Mouse (Mus musculus) neutrophil, adult 5-6 weeks (primary cell): Measurements from ENCODE around the gene Prkn. TPM values are rescaled to one million over a fixed set of nuclear protein-coding genes. Genes with fewer than 3 reads are reported as not detected.

Source experiments
- ATAC-seq: fragments of 151-379, 151-347 bp; 2 replicates; pipeline ENCODE4 v1.8.0; 2017; ENCODE audit warnings: mild to moderate bottlenecking, moderate TSS enrichment; ENCODE audit not compliant: insufficient number of reproducible peaks, poor library complexity, low FRiP score, severe bottlenecking; ENCODE audit errors: extremely low read depth
- total RNA-seq: library from RNA; stranded (forward); fragments of 200-1000 nt; gene quantifications from 2 replicates; pipeline ENCODE4 v1.2.3, GENCODE M21; 2017

Prkn gene
- total RNA-seq, 1 experiment from 2014 or later: 0.12 TPM

DNA sequence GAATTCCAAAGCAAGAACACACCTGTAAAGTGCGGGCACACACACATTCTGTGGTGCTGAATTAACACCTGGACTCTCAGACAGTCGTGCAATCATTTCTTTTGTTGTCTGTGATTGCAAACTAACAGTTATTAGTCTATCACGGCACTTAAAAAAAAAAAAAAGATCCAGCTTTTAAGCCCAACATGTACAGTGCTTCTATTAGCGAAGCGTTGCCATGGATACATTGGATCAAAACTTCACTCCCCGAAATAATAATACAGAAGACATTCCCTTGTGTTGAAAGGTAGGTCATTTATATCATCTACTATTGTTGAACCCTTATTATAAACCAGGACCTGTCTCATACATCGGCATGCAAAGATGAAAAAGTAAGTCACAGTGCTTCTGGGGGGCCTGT, 1060.1 kb downstream of the Prkn start:
- ATAC-seq: no peak

DNA sequence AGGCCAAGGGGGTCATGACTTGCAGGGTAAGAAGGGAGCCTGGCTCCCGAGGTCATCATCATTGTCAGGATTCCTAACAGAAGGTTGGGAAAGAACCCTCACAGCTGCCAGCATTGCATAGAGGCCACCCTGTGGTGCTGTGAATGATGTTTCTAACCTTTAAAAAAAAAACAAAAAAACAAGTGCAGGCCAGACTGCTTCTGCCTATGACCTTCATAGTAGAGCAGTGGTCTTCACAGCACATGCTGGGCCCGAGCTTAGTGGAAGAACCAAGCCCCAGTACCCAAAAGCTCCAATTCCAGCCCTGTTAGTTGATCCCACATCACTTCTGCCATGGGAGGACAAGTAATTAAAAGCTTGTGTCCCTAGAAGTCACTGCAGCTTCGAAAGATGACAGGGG, 1061.5 kb downstream of the Prkn start:
- ATAC-seq: no peak

GRCm38 (mm10) chr17:11903001-11903400, 1062.8 kb downstream of the Prkn start:
- no peak for ATAC-seq

GRCm38 (mm10) chr17:11910668-11911398, 1070.6 kb downstream of the Prkn start:
- ATAC-seq: no peak

GRCm38 (mm10) chr17:11912136-11912535, 1072.0 kb downstream of the Prkn start:
- ATAC-seq: no peak

DNA sequence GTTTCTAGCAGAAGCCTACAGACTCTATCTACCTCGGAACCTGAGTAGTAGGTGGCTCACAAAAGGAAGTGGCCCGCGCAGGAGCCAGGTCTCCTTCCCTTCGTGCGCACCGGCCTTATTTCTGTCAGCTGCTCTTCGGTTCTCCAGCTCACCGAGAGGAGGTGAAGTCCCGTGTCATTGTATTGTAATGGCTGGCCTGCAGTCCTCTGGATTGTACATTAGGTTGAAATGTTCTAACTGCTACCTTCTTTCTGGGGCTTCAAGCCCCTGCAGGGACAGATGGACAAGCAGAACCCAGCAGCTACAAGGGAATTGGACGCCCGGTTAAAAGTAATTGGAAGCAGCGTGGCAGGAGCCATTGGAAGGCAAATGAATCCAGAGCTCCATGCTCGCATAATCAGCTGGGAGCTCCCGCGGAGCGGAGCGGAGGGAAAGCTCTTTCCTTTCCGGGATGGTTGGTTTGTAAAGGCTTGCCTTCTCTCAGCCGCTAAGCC, 1072.7 kb downstream of the Prkn start:
- no peak for ATAC-seq

- no peak for ATAC-seq
These were observed 1073.4 kb downstream of the Prkn start for GRCm38 (mm10) chr17:11913620-11914019.

- no peak for ATAC-seq
These were observed 1074.3 kb downstream of the Prkn start for GRCm38 (mm10) chr17:11914451-11914850.

DNA sequence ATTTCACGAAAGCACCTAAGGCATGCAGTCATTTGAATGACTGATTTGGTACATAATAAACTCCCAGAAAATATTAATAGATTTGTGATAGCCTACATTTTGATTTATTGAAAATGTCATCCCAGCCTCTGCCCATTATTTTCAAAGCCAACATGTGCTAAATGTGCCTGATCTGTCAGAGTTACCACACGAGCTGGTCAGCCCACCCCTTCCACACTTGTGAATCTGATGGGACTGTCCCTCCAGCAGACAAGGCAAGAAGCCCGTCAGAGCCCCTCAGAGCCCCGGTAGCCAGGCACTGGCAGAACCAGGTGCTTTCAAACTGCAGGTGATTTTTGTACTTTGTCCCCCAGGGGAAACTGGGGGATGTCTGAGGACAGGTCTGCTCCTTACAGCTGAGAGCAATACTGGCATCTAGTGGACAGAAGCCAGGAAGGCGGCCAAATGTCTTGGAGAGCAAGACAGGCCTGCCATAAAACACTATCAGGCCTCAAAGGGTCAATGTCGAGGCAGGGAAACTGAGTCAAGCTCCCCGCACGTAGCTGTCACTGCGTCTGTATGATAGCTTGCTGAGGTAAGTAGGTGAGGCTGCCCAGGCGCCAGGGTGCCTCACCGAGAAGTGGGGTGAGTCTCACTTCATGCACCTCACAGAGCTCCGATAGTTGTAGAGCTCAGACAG, 1078.1 kb downstream of the Prkn start:
- no peak for ATAC-seq

- ATAC-seq: no peak
These were observed 1079.4 kb downstream of the Prkn start for GRCm38 (mm10) chr17:11919581-11919980.

GRCm38 (mm10) chr17:11921026-11921425, 1080.8 kb downstream of the Prkn start:
- ATAC-seq: no peak

DNA sequence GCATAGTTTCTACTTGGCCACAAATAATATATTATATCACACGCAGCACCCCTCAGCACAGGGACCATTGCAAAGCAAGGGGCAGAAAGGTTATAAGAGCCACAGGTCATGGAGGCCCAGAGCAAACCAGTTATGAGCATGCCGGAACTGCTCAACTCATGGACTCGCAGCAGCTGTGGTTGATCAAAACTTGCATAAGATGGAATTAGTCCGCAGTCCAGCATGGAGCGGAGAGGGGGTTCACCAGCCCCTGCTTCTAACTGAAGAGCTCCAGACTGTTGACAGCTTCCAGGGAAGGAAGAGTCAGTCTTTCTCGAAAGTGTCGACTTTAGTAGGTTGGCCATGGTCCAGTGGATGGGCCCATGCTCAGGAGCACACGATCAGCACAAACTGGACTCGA, 1083.8 kb downstream of the Prkn start:
- ATAC-seq: no peak

DNA sequence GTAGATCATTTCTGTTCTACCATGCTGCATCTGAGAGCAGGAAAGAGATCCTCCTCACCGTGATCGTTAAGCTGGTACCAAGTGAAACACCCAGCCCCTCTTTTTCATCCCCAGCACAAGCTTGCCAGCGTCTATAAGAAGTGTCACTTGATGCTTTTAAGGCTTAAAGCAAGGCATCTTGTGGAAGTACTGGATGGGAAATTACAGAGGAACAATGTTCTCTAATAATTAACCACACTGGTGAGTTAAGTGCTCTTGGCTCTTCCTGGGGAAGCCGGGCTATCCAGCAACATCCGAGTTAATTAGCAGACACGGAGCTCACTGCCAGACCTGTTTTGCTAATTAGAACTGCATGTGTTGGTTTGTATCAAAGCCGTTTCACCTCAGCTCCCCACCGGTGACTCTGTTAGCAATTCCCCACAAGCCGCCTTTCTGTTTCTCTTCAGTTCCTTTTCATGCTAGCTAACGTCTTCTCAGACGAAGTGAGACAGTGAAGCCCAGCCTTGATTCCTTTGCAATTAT, 1086.7 kb downstream of the Prkn start:
- ATAC-seq: no peak

DNA sequence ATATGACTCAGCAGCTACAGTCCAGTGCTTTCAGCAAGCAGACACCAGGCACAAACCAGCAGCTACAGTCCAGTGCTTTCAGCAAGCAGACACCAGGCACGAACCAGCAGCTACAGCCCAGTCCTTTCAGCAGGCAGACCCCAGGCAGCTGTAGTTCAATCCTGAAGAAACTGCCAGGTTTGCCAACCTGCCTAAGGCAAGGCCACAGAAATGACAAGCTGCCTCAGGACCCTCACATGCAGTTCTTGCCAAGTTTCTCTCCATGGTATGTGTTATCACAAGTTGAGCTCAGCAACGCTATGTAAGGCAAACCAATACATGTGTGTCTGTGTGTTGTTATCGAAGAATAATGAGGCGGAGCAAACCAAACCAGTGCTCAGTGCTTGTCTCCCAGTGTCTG, 1091.5 kb downstream of the Prkn start:
- ATAC-seq: no peak

DNA sequence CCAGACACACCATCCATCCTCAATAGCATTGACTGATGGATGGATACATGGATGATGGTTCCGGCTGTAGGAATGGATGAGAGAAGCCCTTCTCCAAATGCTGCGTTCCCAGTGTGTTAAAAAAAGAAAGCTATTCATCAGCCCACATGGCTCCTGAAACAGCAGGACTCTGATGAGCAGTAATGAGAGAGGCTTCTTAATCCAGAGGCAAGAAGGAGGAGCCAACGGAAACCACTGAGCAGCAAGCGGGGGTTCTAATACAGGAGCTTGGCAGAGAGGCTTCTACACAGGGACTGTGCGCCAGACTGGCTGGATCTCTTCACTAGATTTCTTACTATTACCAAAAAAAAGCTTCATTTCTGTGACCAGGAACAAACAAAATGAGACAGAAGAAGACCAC, 1093.6 kb downstream of the Prkn start:
- ATAC-seq: no peak

- no peak for ATAC-seq
These were observed 1107.3 kb downstream of the Prkn start for GRCm38 (mm10) chr17:11947436-11947835.

GRCm38 (mm10) chr17:11949551-11950197, 1109.5 kb downstream of the Prkn start:
- ATAC-seq: no peak

DNA sequence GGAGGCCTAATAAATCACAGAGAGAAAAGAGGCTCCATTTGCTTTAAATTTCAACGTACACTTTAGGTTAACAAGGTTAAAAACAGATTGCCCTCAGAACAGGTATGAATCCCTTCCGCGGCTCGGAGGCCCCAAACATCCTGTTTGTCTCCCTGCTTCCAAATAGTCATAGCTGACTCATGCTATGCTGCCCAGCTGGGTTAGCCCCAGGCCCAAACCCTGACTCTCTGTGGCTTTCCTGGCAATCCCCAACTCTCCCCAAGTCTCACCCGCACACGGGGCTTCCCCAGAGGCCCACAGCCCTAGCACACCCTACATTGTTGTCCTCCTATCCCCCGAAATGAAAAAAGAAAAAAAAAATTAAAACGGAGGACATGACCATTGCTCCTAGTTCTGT, 1110.0 kb downstream of the Prkn start:
- ATAC-seq: no peak

DNA sequence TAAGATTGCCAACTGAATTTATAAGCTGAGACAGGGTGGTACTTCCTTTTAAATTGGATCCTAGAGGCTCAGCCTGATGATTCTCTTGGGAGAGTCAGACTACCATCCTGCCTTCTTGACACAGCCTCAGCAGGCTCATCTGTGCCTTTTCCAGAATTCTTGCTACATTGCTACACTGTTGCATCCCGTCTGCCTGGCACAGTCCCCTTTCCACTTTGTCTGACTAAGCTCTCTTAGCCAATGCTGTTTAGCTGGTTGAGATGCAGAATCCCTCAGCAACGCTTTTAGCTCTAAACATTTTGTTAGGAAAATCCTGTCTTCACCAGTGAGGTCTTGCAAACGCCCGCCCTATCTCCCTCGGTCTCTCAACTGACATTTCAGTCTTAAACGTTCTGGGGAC, 1115.1 kb downstream of the Prkn start:
- ATAC-seq: no peak

- no peak for ATAC-seq
These were observed 1120.3 kb downstream of the Prkn start for GRCm38 (mm10) chr17:11960492-11960891.
